Mouse (Mus musculus) liver, postnatal 0 days (tissue): Measurements from ENCODE around the gene Pfn5. TPM values are rescaled to one million over a fixed set of nuclear protein-coding genes. Genes with fewer than 3 reads are reported as not detected.
"Not testable (repeated sequence)": the region's sequence is repeated elsewhere in the genome, so short reads cannot be mapped to it uniquely, and the experiment has no call there.

Source experiments
- ATAC-seq: fragments of 200-750 bp; cut with Nextera tagmentation; 2 replicates; pipeline ENCODE4 v1.8.0; 2017; ENCODE audit warnings: mild to moderate bottlenecking, moderate library complexity
- DNase-seq: peaks from one replicate; pipeline ENCODE4 v3.0.0-alpha.2; 2016
- H3K27ac ChIP-seq: fragments of 300-500 bp; sonication (generic); 2 replicates; pipeline ENCODE4 v1.5.1; 2014; ENCODE audit warnings: antibody characterized with exemption, moderate library complexity, mild to moderate bottlenecking, low read depth
- H3K27me3 ChIP-seq: fragments of 300-500 bp; sonication (generic); 2 replicates; pipeline ENCODE4 v1.6.1; 2014; ENCODE audit warnings: low read length, control low read depth, mixed read lengths; ENCODE audit not compliant: insufficient read depth
- H3K36me3 ChIP-seq: fragments of 300-500 bp; sonication (generic); replicated peaks from 2 replicates; pipeline ENCODE4 v1.6.1; 2014; ENCODE audit warnings: mild to moderate bottlenecking, control low read depth, low read length, moderate library complexity, mixed read lengths; ENCODE audit not compliant: insufficient read depth
- H3K4me1 ChIP-seq: fragments of 300-500 bp; sonication (generic); 2 replicates; pipeline ENCODE4 v1.6.1; 2014; ENCODE audit warnings: antibody characterized with exemption, mild to moderate bottlenecking, control low read depth; ENCODE audit not compliant: insufficient read depth
- H3K4me2 ChIP-seq: fragments of 300-500 bp; sonication (generic); 2 replicates; pipeline ENCODE4 v1.6.1; 2014; ENCODE audit warnings: low read depth, mild to moderate bottlenecking, low read length, moderate library complexity, mixed read lengths
- H3K4me3 ChIP-seq: fragments of 300-500 bp; sonication (generic); 2 replicates; pipeline ENCODE4 v1.5.1; 2014; ENCODE audit warnings: low read depth, low read length
- H3K9ac ChIP-seq: fragments of 300-500 bp; sonication (generic); replicated peaks from 2 replicates; pipeline ENCODE4 v1.6.1; 2014; ENCODE audit warnings: mild to moderate bottlenecking, moderate library complexity
- H3K9me3 ChIP-seq: fragments of 300-500 bp; sonication (generic); 2 replicates; pipeline ENCODE4 v1.6.1; 2016; ENCODE audit warnings: mild to moderate bottlenecking, control low read depth, low read length, mixed read lengths
- CTCF ChIP-seq: sonication (generic); IDR thresholded peaks from 2 replicates; pipeline ENCODE4 v1.5.1; 2016; ENCODE audit warnings: antibody characterized with exemption, low read depth
- EP300 ChIP-seq: IDR thresholded peaks from 2 replicates; pipeline ENCODE4 v1.6.1; 2016; ENCODE audit warnings: antibody characterized with exemption, low read depth, mild to moderate bottlenecking
- WGBS: fragments of 180-500 bp; shearing (Covaris S2); extraction: QIAGEN DNeasy Blood & Tissue Kit; methylation state at CpG from one replicate; pipeline ENCODE4 v1.1.7; 2014; ENCODE audit not compliant: insufficient replicate concordance; 5-methylcytosine and 5-hydroxymethylcytosine counted together
- polyA plus RNA-seq: library from polyadenylated mRNA; unstranded; fragments of >200 nt; fragmentation: Nextera tagmentation; extraction: Ambion mirVana; gene quantifications from 2 replicates; pipeline ENCODE4 v1.2.1, GENCODE M21; 2015

Pfn5 gene
- not detected in 2 replicates for polyA plus RNA-seq

DNA sequence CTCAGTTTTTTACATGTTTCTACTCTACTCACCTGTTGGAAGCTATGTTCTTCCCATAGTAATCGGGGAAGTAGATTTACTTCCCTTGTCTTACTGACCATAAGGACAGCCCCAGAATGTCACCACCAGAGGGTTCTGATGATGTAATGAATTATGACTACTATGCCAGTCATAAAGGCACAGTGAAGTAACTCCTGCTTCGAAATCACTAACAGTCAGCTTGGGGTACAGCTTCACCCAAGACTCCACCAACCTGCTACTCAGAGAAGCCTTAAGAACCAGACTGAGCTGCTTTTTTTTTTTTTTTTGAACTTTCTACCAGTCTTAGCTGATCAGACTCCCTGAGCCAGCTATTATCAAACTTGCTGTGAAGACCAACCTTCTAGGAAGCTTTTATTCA, at the start of gene Pfn5, which contains the start of gene Asb12:
Pfn5 (plus strand) TSS at position 218 of the 400 bp plus-strand sequence.
Asb12 (minus strand) TSS at position 101 of the 400 bp plus-strand sequence.
- TF ChIP-seq CTCF, result no peak
- TF ChIP-seq EP300, result no peak

DNA sequence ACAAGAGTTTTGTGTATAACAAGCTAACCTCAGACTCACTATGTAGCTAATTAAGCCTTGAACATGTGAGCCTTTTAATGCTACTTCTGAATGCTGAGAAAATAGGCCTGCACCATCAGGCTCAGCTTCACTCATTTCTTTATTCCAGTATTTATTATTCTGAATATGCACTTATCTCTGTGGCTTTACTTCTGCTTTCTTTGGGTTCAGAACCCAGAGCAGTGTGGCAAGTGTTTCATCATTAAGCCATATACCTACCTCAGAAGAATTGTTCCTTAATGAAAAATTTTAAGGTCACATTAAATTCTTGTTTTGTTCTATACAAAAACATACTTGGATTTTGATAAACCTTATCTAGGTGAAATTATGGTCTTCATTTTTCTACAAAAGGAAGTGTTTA, 34.0 kb upstream of the Pfn5 start:
- TF ChIP-seq CTCF (no peak), EP300 (no peak)
- H3K4me1 ChIP-seq, result no peaks in the 10 kb centered on the region
- no peaks in the 10 kb centered on the region for H3K9me3 ChIP-seq
- H3K4me2 ChIP-seq, result no peak overlapping the region
- H3K4me3 ChIP-seq, result no peak overlapping the region
- 0 out of 2 replicates have a peak, but pooled peaks cover 4% of the 10 kb centered on the region for H3K27me3 ChIP-seq
- ATAC-seq, result no peak
- DNase-seq, result no peak
- no peaks in the 10 kb centered on the region for H3K36me3 ChIP-seq
- H3K9ac ChIP-seq, result no peak overlapping the region
- H3K27ac ChIP-seq, result no peak overlapping the region

More for the DNA sequence above, at the start of gene Pfn5, which contains the start of gene Asb12:
- Histone ChIP-seq H3K4me1 (no peaks in the 10 kb centered on the region), H3K27me3 (no peaks in the 10 kb centered on the region), H3K36me3 (no peaks in the 10 kb centered on the region), H3K27ac (no peak within 1 kb of the TSS), H3K9ac (no peak within 1 kb of the TSS), H3K9me3 (no peaks in the 10 kb centered on the region), H3K4me2 (no peak within 1 kb of the TSS), H3K4me3 (no peak within 1 kb of the TSS)
- ATAC-seq, result no peak
- no peak for DNase-seq
- 67% methylated on average over 2 of the region's 2 CpGs for WGBS

DNA sequence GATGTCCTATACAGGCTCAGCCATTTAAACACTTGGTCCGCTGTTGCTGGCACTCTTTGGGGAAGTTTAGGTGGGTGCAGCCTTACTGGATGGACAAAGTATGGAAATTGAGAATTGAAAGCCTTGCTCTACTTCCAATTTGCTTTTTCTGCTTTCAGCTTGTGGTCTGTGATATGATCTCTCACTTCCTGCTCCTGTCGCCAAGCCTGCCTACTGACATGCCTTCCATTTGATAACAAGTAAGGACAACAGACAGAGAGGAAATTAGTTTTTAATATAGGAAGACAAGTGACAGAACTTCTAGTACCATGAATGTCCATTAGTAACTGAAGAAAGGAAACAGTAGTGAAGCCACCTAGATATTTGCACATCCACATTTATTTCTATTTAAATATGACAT, 32.7 kb upstream of the Pfn5 start:
- no peak for ATAC-seq
- WGBS, result 29% methylated on average over 2 of the region's 2 CpGs
- Histone ChIP-seq H3K4me2 (no peak overlapping the region), H3K36me3 (no peaks in the 10 kb centered on the region), H3K27me3 (no peaks in the 10 kb centered on the region), H3K9me3 (no peaks in the 10 kb centered on the region), H3K27ac (no peak overlapping the region), H3K4me3 (no peak overlapping the region), H3K4me1 (no peaks in the 10 kb centered on the region), H3K9ac (no peak overlapping the region)
- DNase-seq, result no peak
- TF ChIP-seq EP300 (no peak), CTCF (no peak)

DNA sequence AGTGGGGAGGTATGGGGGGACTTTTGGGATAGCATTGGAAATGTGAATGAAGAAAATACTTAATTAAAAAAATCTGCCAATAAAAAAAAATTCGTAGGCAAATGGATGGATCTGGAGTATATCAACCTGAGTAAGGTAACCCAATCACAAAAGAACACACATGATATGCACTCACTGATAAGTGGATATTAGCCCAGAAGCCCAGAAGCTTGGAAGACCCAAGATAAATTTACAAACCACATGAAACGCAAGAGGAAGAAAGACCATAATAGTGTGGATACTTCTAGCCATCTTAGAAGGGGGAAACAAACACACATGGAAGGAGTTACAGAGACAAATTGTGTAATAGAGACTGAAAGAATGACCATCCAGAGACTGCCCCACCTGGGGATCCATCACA, 22.4 kb upstream of the Pfn5 start:
- not testable (repeated sequence) for H3K27me3 ChIP-seq, H3K4me2 ChIP-seq, ATAC-seq, H3K4me3 ChIP-seq, H3K9ac ChIP-seq, H3K4me1 ChIP-seq, H3K27ac ChIP-seq, H3K9me3 ChIP-seq, H3K36me3 ChIP-seq, DNase-seq
- 55% methylated on average over 2 of the region's 2 CpGs for WGBS

DNA sequence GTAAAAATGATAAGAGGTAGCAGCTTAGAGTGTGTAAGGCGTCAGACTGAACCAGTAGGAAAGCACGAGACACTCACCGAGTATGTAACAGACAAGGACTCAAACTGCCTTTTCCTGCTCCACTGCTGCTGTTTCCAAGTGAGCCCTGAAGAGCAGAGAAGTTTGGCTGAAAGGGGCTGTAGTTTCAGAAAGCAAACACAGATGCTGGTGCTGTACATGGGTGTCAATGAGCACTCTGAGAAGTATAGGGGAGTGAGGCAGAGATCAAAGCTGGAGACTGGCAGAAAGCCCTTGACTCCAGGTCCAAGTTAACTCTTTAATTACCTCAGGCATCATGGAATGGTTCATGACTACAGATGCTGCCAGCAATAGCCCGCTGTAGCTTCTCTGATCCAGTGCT, 3.6 kb upstream of the Pfn5 start:
- no peaks in the 10 kb centered on the region for H3K27me3 ChIP-seq
- no peak for TF ChIP-seq CTCF
- TF ChIP-seq EP300, result no peak
- ATAC-seq (no peak), DNase-seq (no peak)
- no peak overlapping the region for H3K4me3 ChIP-seq
- H3K9me3 ChIP-seq, result no peaks in the 10 kb centered on the region
- H3K4me1 ChIP-seq, result no peaks in the 10 kb centered on the region
- no peak overlapping the region for H3K4me2 ChIP-seq
- no peaks in the 10 kb centered on the region for H3K36me3 ChIP-seq
- WGBS, result 61% methylated on average over 4 of the region's 4 CpGs
- no peak overlapping the region for H3K27ac ChIP-seq
- H3K9ac ChIP-seq, result no peak overlapping the region

DNA sequence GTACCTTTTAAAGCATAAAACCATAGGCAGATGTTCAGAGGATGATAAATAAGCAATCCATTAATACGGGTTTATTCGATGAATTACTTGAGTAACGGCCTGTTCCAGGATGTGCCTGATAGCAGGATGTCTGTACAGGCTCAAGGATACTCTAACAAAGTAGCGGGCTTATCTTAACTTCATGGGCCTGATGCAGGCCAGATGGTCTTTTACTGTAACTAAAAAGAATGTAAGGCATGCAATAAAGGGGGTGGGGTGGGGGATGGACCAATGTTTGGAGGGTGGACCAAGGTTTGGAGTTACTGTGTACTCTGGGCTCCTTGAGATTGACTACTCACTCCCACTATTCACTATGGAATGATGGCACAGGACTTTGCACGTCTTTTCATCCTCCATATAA, 42.7 kb downstream of the Pfn5 start:
- no peaks in the 10 kb centered on the region for H3K27me3 ChIP-seq
- no peaks in the 10 kb centered on the region for H3K4me1 ChIP-seq
- H3K4me3 ChIP-seq, result no peak overlapping the region
- no peak overlapping the region for H3K27ac ChIP-seq
- no peaks in the 10 kb centered on the region for H3K9me3 ChIP-seq
- DNase-seq (no peak), ATAC-seq (no peak)
- H3K4me2 ChIP-seq, result no peak overlapping the region
- no peak for TF ChIP-seq EP300
- no peak for TF ChIP-seq CTCF
- WGBS, result 67% methylated on average over 5 of the region's 5 CpGs
- H3K36me3 ChIP-seq, result no peaks in the 10 kb centered on the region
- no peak overlapping the region for H3K9ac ChIP-seq

Other genes starting within 250 kb of the Pfn5 start
- gene Amer1, start 113.2 kb upstream of the Pfn5 start, polyA plus RNA-seq, result 1.4 and 1.6 TPM in 2 replicates
- gene Asb12, start 117 bp upstream of the Pfn5 start, polyA plus RNA-seq, result 0.31 TPM in 1 of 2 replicates, not detected in the other
- 0.90 and 1.2 TPM in 2 replicates for gene Zc4h2, start 100.4 kb downstream of the Pfn5 start, polyA plus RNA-seq
- gene Zc3h12b, start 153.6 kb downstream of the Pfn5 start, polyA plus RNA-seq, result 0.08 and 0.09 TPM in 2 replicates